Mouse (Mus musculus) megakaryocyte, embryonic 14.5 days (primary cell): ENCODE data around the gene Fam222b.

Experiments
- FLI1 ChIP-seq: IDR thresholded peaks from 2 replicates; pipeline ENCODE4 v1.6.1; 2012; ENCODE audit warnings: low read length, inconsistent platforms, mixed read lengths
- GATA1 ChIP-seq: IDR thresholded peaks from 3 replicates; pipeline ENCODE4 v1.6.1; 2012; ENCODE audit warnings: mixed read lengths, low read length, inconsistent platforms, borderline replicate concordance

DNA sequence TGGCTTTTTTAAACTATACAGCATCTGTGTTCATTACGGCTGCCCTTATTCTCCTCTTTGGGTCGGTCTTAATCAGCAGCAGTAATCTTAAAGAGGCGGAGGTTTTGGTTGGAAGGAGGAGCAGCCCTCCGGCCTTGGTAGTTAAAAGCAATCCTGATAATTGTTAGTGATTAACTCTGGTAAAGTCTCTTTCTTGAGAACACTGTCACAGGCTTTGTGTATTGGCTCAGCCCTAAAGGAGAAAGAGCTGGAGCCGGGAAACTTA lies 21.6 kb downstream of the Fam222b start:
- TF ChIP-seq GATA1 = no peak
- no peak for TF ChIP-seq FLI1
